Mouse (Mus musculus) MEL (cell line): ENCODE results near the gene Lrp6. TPM values are rescaled to one million over a fixed set of nuclear protein-coding genes. Genes with fewer than 3 reads are reported as not detected.

ENCODE experiments used
- DNase-seq: peaks from one replicate; pipeline ENCODE4 v3.0.0; 2011; ENCODE audit warnings: low read depth, low spot score
- H3K27ac ChIP-seq: 2 replicates; pipeline ENCODE4 v1.5.1; 2012; ENCODE audit warnings: low read depth, mild to moderate bottlenecking, control low read depth, low read length, moderate library complexity; ENCODE audit not compliant: control insufficient read depth
- H3K27me3 ChIP-seq, 2 experiments: fragments of 150-350 bp in 1 of 2; sonication (generic) in 1 of 2; 2 replicates each; pipeline ENCODE4 v1.6.1; 2012; ENCODE audit warnings: low read length in 2 of 2, mild to moderate bottlenecking in 2 of 2, improper control_type of control experiment in 1 of 2, moderate library complexity in 1 of 2; ENCODE audit not compliant: insufficient read depth in 2 of 2, control insufficient read depth in 1 of 2
- H3K36me3 ChIP-seq, 2 experiments: 2 replicates each; pipeline ENCODE4 v1.6.1; 2012 to 2014; ENCODE audit warnings: low read length in 2 of 2, improper control_type of control experiment in 1 of 2, inconsistent platforms in 1 of 2, mild to moderate bottlenecking in 1 of 2; ENCODE audit not compliant: insufficient read depth in 2 of 2, control insufficient read depth in 1 of 2
- H3K4me1 ChIP-seq, 2 experiments: fragments of 150-350 bp in 1 of 2; sonication (generic) in 1 of 2; 2 replicates each; pipeline ENCODE4 v1.6.1; 2012; ENCODE audit warnings: low read length in 2 of 2, improper control_type of control experiment in 1 of 2, mild to moderate bottlenecking in 1 of 2; ENCODE audit not compliant: insufficient read depth in 2 of 2, control insufficient read depth in 1 of 2
- H3K4me3 ChIP-seq, 2 experiments: fragments of 150-350 bp in 1 of 2; sonication (generic) in 1 of 2; 2 replicates each; pipeline ENCODE4 v1.5.1; 2012; ENCODE audit warnings: low read depth in 2 of 2, low read length in 2 of 2, mild to moderate bottlenecking in 2 of 2, moderate library complexity in 2 of 2, control low read depth in 1 of 2, improper control_type of control experiment in 1 of 2; ENCODE audit not compliant: control insufficient read depth in 1 of 2, insufficient read depth in 1 of 2
- H3K79me2 ChIP-seq: 2 replicates; pipeline ENCODE4 v1.6.1; 2012; ENCODE audit warnings: mild to moderate bottlenecking, low read length, moderate library complexity; ENCODE audit not compliant: control insufficient read depth, poor library complexity, insufficient read depth
- H3K9ac ChIP-seq: 2 replicates; pipeline ENCODE4 v1.6.1; 2012; ENCODE audit warnings: low read depth, mild to moderate bottlenecking, control low read depth, low read length, moderate library complexity; ENCODE audit not compliant: control insufficient read depth, poor library complexity, severe bottlenecking
- H3K9me3 ChIP-seq: fragments of 150-350 bp; sonication (generic); replicated peaks from 2 replicates; pipeline ENCODE4 v1.6.1; 2012; ENCODE audit warnings: mild to moderate bottlenecking, low read length, improper control_type of control experiment, moderate library complexity; ENCODE audit not compliant: insufficient read depth
- BHLHE40 ChIP-seq: IDR thresholded peaks from 2 replicates; pipeline ENCODE4 v1.6.1; 2012; ENCODE audit warnings: low read depth, mild to moderate bottlenecking, inconsistent platforms, low read length, improper control_type of control experiment, borderline replicate concordance
- CHD1 ChIP-seq: IDR thresholded peaks from 2 replicates; pipeline ENCODE4 v1.6.1; 2012; ENCODE audit warnings: low read depth, mild to moderate bottlenecking, inconsistent platforms, low read length, improper control_type of control experiment
- CHD2 ChIP-seq: IDR thresholded peaks from 2 replicates; pipeline ENCODE4 v1.6.1; 2011; ENCODE audit warnings: low read length, improper control_type of control experiment
- ELF1 ChIP-seq: IDR thresholded peaks from 2 replicates; pipeline ENCODE4 v1.6.1; 2014; ENCODE audit warnings: low read depth, mild to moderate bottlenecking, inconsistent platforms, low read length, improper control_type of control experiment, moderate library complexity
- EP300 ChIP-seq, 2 experiments: IDR thresholded peaks; 2 replicates each; pipeline ENCODE4 v1.6.1; 2011; ENCODE audit warnings: improper control_type of control experiment in 2 of 2, low read length in 2 of 2, low read depth in 1 of 2, mild to moderate bottlenecking in 1 of 2
- KAT2A ChIP-seq: conservative IDR thresholded peaks from 2 replicates; pipeline ENCODE4 v1.6.1; 2012; ENCODE audit warnings: low read depth, low read length, improper control_type of control experiment, inconsistent platforms
- MAFK ChIP-seq: IDR thresholded peaks from 2 replicates; pipeline ENCODE4 v1.6.1; 2011; ENCODE audit warnings: low read depth, mild to moderate bottlenecking, low read length, improper control_type of control experiment, borderline replicate concordance
- MAZ ChIP-seq: IDR thresholded peaks from 2 replicates; pipeline ENCODE4 v1.6.1; 2012; ENCODE audit warnings: low read depth, mild to moderate bottlenecking, inconsistent platforms, low read length, improper control_type of control experiment
- MYB ChIP-seq: IDR thresholded peaks from 2 replicates; pipeline ENCODE4 v1.6.1; 2011; ENCODE audit warnings: mild to moderate bottlenecking, low read depth, low read length, improper control_type of control experiment
- MYC ChIP-seq: IDR thresholded peaks from 2 replicates; pipeline ENCODE4 v1.6.1; 2011; ENCODE audit warnings: low read depth, mild to moderate bottlenecking, low read length, improper control_type of control experiment, moderate library complexity
- NELFE ChIP-seq: IDR thresholded peaks from 2 replicates; pipeline ENCODE4 v1.6.1; 2011; ENCODE audit warnings: low read depth, low read length, improper control_type of control experiment
- NRF1 ChIP-seq: IDR thresholded peaks from 2 replicates; pipeline ENCODE4 v1.6.1; 2014; ENCODE audit warnings: low read depth, mild to moderate bottlenecking, inconsistent platforms, low read length, improper control_type of control experiment, moderate library complexity; ENCODE audit not compliant: poor library complexity, insufficient read depth, severe bottlenecking
- POLR2A ChIP-seq, 2 experiments: IDR thresholded peaks; 2 replicates each; pipeline ENCODE4 v1.6.1; 2011 to 2012; ENCODE audit warnings: low read length in 2 of 2, mild to moderate bottlenecking in 2 of 2, control low read depth in 1 of 2, improper control_type of control experiment in 1 of 2, low read depth in 1 of 2, moderate library complexity in 1 of 2; ENCODE audit not compliant: control insufficient read depth in 1 of 2, insufficient read depth in 1 of 2, poor library complexity in 1 of 2
- POLR2AphosphoS5 ChIP-seq: IDR thresholded peaks from 2 replicates; pipeline ENCODE4 v1.6.1; 2012; ENCODE audit warnings: low read depth, borderline replicate concordance, mild to moderate bottlenecking, inconsistent platforms, low read length, moderate library complexity, mixed read lengths
- RAD21 ChIP-seq: IDR thresholded peaks from 2 replicates; pipeline ENCODE4 v1.6.1; 2011; ENCODE audit warnings: mild to moderate bottlenecking, low read depth, low read length, improper control_type of control experiment
- RCOR1 ChIP-seq: IDR thresholded peaks from 2 replicates; pipeline ENCODE4 v1.6.1; 2012; ENCODE audit warnings: low read depth, mild to moderate bottlenecking, inconsistent platforms, low read length, improper control_type of control experiment
- SIN3A ChIP-seq: IDR thresholded peaks from 2 replicates; pipeline ENCODE4 v1.6.1; 2012; ENCODE audit warnings: low read length, improper control_type of control experiment, inconsistent platforms
- SMC3 ChIP-seq: IDR thresholded peaks from 2 replicates; pipeline ENCODE4 v1.6.1; 2011; ENCODE audit warnings: low read depth, low read length, improper control_type of control experiment
- TAL1 ChIP-seq: IDR thresholded peaks from 2 replicates; pipeline ENCODE4 v1.6.1; 2012; ENCODE audit warnings: mild to moderate bottlenecking, inconsistent platforms, low read length, moderate library complexity, mixed read lengths
- TBP ChIP-seq: IDR thresholded peaks from 2 replicates; pipeline ENCODE4 v1.8.0; 2011; ENCODE audit warnings: low read depth, low read length, improper control_type of control experiment
- UBTF ChIP-seq: IDR thresholded peaks from 2 replicates; pipeline ENCODE4 v1.6.1; 2012; ENCODE audit warnings: low read depth, mild to moderate bottlenecking, inconsistent platforms, low read length, improper control_type of control experiment, moderate library complexity, borderline replicate concordance; ENCODE audit not compliant: insufficient read depth
- USF1 ChIP-seq: IDR thresholded peaks from 2 replicates; pipeline ENCODE4 v1.6.1; 2014; ENCODE audit warnings: low read depth, mild to moderate bottlenecking, inconsistent platforms, low read length, improper control_type of control experiment, moderate library complexity
- polyA plus RNA-seq, 2 experiments: library from polyadenylated mRNA; stranded (reverse) in 1 of 2; unstranded in 1 of 2; fragments of >175 nt in 1 of 2; fragments of >200 nt in 1 of 2; gene quantifications; 2 replicates each; pipeline versions ENCODE4 v1.2.1 to v1.2.4; 2012; ENCODE audit warnings: low replicate concordance in 2 of 2, low read depth in 1 of 2; ENCODE audit not compliant: insufficient read length in 2 of 2, insufficient read depth in 1 of 2, missing spikeins in 1 of 2
- total RNA-seq: library from RNA; depleted of rRNA; stranded (reverse); fragments of 300-350 nt; gene quantifications from 2 replicates; pipeline ENCODE4 v1.2.3, GENCODE M21; 2012

The Lrp6 gene
- total and polyA plus RNA-seq, 3 experiments, result 13.1 to 25.7 (median 17.2) TPM

DNA sequence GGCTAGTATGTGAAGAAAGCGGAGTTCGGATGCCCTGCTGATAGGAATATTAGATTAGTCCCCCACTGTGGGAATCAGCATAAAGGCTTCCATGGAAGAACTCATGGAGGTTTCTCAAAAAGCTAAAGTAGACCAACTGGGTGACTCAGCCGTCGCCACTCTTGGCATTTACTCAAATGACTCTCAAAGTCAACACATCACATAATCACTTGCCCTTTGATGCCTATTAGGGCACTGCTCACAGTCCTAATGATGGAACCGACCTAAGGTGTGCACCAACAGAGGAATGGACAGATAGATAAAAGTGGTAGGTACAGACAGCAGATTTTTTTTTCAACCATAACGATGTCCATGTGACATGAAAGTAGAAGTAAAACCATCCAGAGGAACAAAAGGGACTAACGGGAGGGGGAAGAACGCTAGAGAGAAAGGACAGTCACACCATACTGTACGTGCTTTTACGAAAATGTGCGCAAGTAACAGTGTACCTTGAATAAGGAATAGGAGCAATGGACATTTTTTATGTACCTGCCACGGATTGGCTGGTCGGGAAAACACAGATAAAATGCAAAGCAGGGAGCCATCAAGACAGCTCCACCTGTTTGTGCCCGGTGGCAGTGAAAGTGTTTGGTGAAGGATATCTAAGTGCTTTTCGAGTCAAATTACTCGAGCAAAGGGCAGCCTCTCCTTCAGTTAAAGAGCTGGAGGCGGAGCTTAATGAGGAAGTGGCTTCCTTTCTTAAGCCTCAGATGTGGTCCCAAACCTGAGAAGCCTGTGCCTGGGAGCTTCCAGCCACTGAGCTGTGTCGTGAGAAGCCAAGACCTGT is 152.8 kb downstream of the Lrp6 start:
- peak; percentile 82 for DNase-seq
- Histone ChIP-seq H3K9ac (no peak overlapping the region), H3K4me3 (peak overlapping the region; percentile 46 to 47), H3K27me3 (no peaks in the 10 kb centered on the region; a peak in 1 of 4 replicates), H3K4me1 (peaks cover 0 to 3% of the 10 kb centered on the region in 2 experiments; a peak in 1 of 4 replicates), H3K27ac (no peak overlapping the region), H3K79me2 (no peaks in the 10 kb centered on the region), H3K9me3 (no peaks in the 10 kb centered on the region), H3K36me3 (no peaks in the 10 kb centered on the region; a peak in 1 of 4 replicates)
- TF ChIP-seq TBP (0 out of 2 replicates have a peak, but pooled peaks have one; percentile 11), POLR2A (IDR thresholded peaks at IDR 0.05; ENCODE audit: control insufficient read depth in 1 of 2, insufficient read depth in 1 of 2, low read depth in 1 of 2, low read length in 2 of 2, poor library complexity in 1 of 2) (no peak), SIN3A (peak; percentile 33; the same call in 1 of the 2 replicates), MYC (no peak), RCOR1 (no peak), MAZ (no peak), SMC3 (no peak), ELF1 (peak; percentile 83), BHLHE40 (no peak), NELFE (no peak), POLR2AphosphoS5 (no peak), EP300 (IDR thresholded peaks at IDR 0.05; ENCODE audit: low read depth in 1 of 2, low read length in 2 of 2) (no peak), USF1 (no peak), CHD2 (no peak), TAL1 (no peak), MAFK (no peak), CHD1 (no peak), MYB (no peak), KAT2A (no peak), RAD21 (no peak), UBTF (no peak), NRF1 (no peak)
